ENCODE assay signal across 17 mouse cellular contexts in genomic region chr5:128837045-128837444, GRCm38 (mm10).
"Had no signal": no experiment of that assay in that cellular context is flagged by ENCODE, and none has a peak within 500 bp of the region (broad histone marks: within the 10 kb centered on the region; RNA-seq: fewer than 3 reads in every experiment).

No protein-coding gene starts in this region.

- H3K27ac ChIP-seq: neural tube, embryonic 12.5 days; neural tube, embryonic 13.5 days; neural tube, embryonic 15.5 days; stomach, embryonic 15.5 days; stomach, postnatal 0 days had no signal

- DNase-seq: retina, postnatal 1 day; right cerebral cortex, adult 18-20 months; right cerebral cortex, postnatal 14 days; right cerebral cortex, postnatal 25 days; right cerebral cortex, postnatal 4 days; spleen, adult 18-20 months; thymus, adult 18-20 months; thymus, adult 2 months; thymus, postnatal 14 days; thymus, postnatal 25 days; thymus, postnatal 36 days; thymus, postnatal 4 days had no signal

- H3K4me2 ChIP-seq: neural tube, embryonic 12.5 days; neural tube, embryonic 13.5 days; neural tube, embryonic 15.5 days; stomach, embryonic 15.5 days had no signal

- H3K4me1 ChIP-seq: stomach, embryonic 15.5 days had no signal

- H3K9ac ChIP-seq: neural tube, embryonic 12.5 days; neural tube, embryonic 13.5 days; neural tube, embryonic 15.5 days; stomach, embryonic 15.5 days had no signal

- H3K27me3 ChIP-seq: neural tube, embryonic 12.5 days; neural tube, embryonic 13.5 days; neural tube, embryonic 15.5 days; stomach, embryonic 15.5 days had no signal

- H3K9me3 ChIP-seq: neural tube, embryonic 12.5 days; neural tube, embryonic 13.5 days; neural tube, embryonic 15.5 days; stomach, embryonic 15.5 days had no signal

- H3K4me3 ChIP-seq: neural tube, embryonic 12.5 days; neural tube, embryonic 13.5 days; neural tube, embryonic 15.5 days; stomach, embryonic 15.5 days had no signal

- H3K36me3 ChIP-seq: neural tube, embryonic 12.5 days; neural tube, embryonic 13.5 days; stomach, embryonic 15.5 days had no signal
